Mouse (Mus musculus): ENCODE measurements around the gene Cluap1.

DNA sequence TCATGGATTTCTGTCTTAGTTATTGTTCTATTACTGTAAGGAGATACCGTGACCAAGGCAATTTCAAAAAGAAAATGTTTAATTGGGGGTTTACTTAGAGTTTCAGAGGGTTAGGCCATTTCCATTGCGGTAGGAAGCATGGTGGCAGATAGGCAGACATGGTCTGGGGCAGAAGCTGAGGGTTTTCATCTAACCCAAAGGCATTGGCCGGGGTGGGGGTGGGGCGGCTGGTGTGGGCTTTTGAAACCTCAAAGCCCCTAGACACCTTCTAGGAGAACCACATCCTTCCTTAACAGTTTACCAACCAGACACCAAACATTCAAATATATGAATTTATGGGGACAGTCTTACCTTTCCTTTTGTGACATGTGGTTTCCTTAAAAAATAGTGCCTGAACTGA, 49.3 kb upstream of the Cluap1 start:
- TF ChIP-seq EP300 (IDR thresholded peaks at IDR 0.05; ENCODE audit: insufficient read depth, low read depth, low read length) (no peak), CTCF (IDR thresholded peaks at IDR 0.05; ENCODE audit: low read depth, low read length) (no peak)
